Mouse (Mus musculus) right cerebral cortex, postnatal 14 days (tissue): ENCODE data around the gene Nol9.
A peak's percentile ranks its signal among the peaks of the same experiment; 100 is the strongest.
"Not testable (repeated sequence)": the region's sequence is repeated elsewhere in the genome, so short reads cannot be mapped to it uniquely, and the experiment has no call there.

Source experiments
- DNase-seq: peaks from one replicate; pipeline ENCODE4 v3.0.0; 2022

Gene Nol9

DNA sequence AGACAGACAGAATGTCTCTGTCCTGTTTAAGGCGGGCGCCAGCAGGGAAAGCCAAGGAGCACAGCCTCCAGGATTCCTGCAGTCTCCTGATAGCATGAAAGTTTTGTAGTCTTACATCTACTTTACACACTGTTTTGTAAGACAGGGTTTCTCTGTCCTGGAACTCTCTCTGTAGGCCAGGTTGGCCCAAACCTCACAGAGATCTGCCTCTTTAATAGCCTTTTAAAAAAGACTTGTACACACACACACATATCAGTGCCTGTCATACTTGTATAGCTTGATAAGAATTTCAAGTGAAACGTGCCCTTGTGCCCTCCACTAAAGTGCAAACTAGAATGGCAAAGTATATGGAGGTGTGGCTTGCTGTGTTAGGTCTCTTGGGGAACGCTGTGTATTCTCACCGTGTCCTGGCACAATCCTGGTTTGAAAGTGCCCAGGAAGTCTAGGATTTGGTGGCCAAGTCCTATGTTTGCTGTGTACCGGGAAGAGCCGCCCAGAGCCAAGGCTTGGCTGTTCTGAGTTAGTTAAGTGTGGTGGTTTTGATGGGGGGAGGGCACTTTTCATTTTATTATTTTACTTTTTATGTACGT, 27.9 kb upstream of the Nol9 start:
- no peak for DNase-seq

DNA sequence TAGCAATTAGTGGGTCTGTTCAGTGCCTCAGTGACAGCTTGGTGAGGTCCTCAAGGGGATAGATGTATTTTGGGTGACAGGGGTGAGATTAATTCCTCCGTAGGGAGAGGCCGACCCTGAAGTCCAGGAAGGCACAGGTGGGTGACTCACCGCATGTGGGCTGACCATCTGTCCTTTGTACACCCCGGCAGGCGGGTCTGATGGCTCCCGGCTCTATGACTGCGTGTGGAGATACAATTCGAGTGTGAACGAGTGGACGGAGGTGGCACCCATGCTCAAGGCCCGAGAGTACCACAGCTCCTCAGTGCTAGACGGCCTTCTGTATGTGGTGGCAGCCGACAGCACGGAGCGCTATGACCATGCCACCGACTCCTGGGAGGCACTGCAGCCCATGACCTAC, 27.0 kb upstream of the Nol9 start:
- DNase-seq, result no peak

DNA sequence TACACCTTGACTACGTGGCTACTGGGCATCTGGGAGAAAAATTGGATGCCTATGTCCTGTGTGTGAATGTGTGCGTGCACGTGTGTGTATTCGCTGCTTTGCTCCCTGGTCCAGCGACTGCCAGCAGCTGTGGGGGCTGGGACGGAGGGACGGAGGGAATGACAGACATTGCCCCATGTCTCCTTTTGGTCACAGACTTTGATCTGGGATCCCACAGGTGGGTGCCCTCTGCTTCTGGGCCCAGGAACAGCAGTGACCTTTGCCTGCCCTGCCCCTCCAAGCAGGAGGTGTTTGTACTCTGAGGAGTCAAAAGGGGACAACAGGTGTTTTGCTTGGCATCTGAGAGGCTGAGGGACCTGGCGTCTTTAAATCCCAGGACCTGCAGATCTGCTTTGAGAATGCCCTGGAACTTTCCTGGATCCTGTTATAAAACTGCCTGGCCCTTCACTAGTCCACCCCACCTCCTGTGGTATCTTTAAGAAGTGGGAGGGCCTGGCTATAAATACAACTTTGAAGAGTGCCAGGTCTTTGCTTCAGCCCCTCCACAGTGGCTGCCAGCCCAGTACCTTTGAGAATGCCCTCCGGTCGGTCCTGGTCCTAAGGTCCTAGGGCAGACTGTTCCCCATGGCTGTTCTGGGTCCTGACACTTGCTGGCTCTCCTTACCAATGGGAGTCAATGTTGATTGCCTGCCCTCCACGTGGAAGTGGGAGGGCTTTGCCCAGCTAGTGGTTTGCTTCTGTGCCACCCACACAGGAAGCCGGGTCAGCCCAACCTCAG, 25.9 kb upstream of the Nol9 start:
- no peak for DNase-seq

DNA sequence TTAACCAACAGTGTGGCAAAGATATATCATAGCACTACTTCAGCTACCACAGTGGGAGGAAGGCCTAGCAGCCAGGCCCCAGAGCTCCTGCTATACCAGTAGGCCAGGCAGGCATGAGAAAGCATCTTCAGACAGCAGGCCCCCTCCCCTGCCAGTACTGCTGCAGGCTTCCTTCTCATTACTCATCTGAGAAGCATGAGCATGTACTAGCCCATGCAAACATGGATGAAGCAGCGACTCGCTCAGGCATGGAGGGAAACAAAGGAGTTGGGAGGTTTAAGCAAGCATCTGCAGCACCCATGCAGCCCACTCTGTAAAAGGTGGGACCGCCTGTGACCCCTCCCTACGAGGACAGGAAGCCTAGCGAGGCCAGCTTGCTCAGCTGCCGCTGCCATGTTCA, 20.0 kb upstream of the Nol9 start:
- DNase-seq, result no peak

DNA sequence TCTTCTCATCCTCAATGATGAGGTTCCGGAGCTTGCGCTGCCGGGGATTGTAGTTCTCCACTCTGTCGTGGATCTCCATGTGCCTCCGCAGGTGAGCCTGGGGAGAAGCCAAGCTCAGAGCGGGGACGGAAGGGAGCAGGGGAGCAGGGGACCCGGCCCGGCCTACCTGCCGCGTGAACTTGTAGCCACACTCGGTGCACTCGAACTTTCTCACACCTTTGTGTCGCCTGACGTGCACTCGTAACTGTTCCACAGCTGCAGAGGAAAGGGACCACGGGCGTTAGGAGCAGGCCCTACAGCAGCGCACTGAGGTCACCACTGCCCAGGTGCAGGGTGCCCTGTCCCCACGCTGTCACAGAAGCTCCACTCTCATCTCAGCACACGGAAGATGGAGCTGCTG, 19.1 kb upstream of the Nol9 start:
- no peak for DNase-seq

DNA sequence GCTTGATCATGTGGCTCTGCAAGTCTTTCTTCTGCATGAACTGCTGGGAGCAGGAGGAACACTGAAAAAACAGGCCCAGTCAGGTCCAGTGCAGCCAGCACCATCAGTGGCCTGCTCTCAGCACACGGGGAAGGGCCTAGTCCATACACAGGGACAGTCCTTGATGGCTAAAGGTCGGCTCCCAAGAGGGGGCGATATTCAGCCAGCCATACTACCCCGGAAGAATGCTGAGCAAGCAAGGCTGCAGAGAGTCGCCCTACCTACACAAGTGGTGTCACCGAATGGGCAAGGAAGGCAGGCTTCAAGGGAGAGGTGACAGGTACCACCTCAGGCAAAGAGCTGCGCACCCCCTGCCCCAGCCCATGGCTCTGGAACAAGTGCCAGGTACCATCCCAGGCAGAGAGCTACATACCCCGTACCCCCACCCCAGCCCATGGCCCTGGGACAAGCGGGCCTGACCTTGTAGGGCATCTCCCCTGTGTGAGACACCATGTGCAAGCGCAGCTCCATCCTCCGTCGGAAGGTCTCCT, 17.5 kb upstream of the Nol9 start:
- DNase-seq, result no peak

DNA sequence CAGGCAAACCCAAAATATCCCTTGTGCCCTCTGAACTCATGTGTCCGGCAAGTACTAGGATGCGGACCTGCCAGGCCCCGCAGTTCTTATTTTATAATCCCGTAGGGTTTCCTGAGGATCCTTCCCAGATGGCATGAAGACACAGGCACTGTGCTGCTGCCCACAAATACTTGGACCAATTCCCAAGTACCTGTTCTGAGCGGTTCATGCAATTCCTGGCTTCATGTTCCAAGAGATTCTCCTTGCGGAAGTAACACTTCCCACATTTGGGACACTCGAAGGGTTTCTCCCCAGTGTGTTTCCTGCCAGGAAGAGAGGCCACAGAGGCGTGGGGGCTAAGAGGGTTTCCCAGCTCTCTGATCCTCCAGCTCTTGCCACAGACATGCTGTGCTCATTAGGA, 16.6 kb upstream of the Nol9 start:
- no peak for DNase-seq

DNA sequence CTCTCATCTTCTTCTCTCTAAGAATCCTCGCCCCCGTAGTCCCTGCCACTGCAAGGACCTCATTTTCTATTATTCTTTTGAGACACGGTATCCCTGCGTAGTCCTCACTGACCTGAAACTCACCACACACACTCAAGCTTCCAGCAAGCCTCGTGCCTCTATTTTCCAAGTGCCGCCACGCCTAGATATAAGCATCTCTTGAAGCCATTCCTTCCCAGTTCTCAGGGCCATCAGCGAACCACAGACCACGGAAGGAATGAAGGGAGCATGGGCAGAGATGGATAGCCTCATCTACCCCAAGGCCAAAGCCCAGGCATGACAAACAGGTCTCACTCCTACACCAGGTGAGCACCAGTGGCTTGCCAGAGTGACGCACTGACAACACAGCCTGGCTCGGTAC, 14.6 kb upstream of the Nol9 start:
- DNase-seq, result no peak

DNA sequence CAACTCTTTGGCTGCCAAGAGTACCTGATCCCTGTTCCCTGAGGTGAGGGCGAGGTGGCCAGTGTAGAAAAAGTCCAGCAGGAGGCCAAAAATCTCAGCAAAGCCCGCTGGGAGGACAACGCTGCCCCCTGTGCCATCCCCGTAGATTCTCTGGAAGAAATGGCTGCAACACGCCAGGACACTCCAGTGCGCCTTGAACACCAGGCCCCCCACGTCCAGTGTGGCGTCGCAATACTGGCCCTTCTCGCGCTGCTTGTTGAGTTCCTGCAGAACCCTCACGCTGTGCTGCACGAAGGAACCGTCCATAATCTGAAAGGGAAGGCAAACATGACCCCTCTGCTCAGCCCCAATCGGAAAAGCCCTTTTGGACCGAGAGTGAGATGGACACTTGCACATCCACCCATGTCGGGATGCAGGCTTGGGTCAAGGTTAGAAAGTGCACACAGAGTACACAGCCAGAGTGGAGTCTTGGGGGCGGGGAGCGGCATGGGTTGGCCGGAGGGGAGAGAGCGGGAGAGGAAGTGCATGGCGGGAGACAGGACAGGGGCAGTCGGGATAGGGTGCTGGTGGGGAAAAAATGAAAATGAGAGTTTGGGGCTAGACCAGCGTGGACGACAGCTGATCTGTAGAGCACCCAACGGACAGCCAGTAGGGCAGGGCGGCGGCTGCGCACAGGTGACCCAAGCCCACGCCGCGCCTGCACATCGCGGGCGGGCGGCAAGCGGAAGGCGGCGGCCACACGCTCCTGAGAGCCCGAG, 12.2 kb upstream of the Nol9 start:
- DNase-seq, result no peak

DNA sequence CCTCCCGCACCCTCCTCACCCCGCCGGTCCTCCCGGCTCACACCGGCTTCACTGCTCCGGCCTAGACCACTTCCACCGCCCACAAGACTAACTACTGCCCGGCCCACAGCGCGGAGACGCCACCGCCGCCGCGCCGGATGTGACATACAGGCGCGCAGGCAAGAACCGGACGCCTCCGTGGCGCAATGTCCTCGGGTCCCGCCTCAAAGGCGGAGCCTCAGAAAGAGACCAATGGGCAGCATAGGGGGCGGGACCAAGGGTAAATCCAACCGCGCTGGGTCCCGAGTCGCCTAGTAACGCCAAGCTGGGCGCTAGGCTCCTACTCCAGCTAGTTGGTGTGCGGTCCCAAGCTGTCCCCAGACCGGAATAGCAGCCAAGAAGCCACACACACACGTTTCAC, 11.6 kb upstream of the Nol9 start, which contains the start of gene Zbtb48:
Gene Zbtb48 (minus strand): TSS at position 148 of the 400 bp plus-strand sequence.
- DNase-seq, result peak; percentile 95

DNA sequence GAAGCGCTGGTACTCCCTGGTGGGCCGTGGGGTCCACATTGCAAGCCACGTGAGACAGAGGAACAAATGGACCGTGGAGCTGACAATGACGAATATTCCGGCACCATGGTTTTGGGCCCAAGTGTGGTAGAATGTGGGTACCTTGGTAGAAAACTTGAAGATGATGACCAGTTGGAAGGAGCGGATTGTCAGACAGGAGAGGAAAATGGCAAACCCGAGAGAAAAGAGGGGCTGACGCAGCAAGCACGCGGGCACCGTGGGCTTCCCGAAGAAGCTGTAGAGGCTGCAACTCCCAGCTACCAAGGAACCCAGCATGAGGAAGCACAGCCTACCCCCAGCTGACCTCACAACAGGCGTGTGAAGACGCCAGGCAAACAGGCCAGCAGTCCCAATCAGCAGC, 10.7 kb upstream of the Nol9 start:
- no peak for DNase-seq

DNA sequence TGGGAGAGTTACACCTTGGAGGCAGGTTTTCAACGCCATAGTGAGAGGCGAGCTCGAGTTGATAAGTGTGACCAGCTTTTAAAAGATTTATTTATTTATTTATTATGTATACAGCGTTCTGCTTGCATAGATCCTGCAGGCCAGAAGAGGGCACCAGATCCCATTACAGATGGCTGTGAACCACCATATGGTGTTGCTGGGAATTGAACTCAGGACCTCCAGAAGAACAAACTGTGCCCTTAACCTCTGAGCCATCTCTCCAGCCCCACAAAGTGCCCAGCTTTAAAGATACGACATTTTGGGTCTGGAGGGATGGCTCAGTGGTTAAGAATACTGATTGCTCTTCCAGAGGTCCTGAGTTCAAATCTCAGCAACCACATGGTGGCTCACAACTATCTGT, 10.0 kb upstream of the Nol9 start:
- no peak for DNase-seq

DNA sequence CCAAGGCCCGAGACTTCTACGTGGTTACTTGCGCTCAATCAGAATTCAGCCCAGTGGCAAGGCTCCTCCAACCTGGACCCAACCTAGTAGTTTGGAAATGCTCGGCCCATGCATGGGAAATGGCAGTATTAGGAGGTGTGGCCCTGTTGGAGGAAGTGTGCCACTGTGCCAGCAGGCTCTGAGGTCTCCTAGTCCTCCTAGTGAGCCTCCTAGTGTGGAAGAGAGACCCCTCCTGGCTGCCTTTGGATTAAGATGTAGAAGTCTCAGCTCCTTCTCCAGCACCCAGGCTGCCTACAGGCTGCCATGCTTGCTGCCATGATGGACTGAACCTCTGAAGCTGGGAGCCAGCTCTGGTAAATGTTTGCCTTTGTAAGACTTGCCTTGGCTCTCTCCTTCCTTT, 9.1 kb upstream of the Nol9 start:
- DNase-seq, result no peak

DNA sequence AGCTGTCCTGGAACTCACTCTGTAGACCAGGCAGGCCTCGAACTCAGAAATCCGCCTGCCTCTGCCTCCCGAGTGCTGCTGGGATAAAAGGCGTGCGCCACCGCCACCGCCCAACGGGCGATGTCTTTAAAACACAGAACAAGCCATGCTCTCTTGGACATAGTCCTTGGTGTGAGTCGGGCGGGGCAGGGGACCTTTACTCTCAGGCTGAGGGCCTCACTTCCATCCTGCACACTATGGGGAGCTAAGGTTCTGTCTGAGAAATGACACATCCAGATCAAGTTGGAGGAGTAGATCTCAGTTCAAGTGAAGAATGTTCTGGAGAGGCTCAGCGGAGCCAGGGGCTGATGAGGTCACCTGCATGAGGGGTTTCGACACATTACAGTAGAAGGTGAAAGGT, 6.2 kb upstream of the Nol9 start:
- DNase-seq, result no peak

DNA sequence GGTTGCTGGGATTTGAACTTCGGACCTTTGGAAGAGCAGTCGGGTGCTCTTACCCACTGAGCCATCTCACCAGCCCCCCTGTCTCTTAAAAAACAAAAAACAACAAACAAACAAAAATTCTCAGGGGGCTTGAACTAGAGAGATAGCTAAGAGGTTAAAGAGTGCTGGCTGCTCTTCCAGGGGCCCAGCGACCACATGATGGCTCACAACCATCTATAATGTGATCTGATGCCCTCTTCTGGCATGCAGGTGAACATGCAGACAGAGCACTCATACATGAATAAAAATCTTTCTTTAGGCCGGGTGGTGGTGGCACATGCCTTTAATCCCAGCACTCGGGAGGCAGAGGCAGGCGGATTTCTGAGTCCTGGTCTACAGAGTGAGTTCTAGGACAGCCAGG, 2.7 kb upstream of the Nol9 start:
- DNase-seq, result not testable (repeated sequence)

DNA sequence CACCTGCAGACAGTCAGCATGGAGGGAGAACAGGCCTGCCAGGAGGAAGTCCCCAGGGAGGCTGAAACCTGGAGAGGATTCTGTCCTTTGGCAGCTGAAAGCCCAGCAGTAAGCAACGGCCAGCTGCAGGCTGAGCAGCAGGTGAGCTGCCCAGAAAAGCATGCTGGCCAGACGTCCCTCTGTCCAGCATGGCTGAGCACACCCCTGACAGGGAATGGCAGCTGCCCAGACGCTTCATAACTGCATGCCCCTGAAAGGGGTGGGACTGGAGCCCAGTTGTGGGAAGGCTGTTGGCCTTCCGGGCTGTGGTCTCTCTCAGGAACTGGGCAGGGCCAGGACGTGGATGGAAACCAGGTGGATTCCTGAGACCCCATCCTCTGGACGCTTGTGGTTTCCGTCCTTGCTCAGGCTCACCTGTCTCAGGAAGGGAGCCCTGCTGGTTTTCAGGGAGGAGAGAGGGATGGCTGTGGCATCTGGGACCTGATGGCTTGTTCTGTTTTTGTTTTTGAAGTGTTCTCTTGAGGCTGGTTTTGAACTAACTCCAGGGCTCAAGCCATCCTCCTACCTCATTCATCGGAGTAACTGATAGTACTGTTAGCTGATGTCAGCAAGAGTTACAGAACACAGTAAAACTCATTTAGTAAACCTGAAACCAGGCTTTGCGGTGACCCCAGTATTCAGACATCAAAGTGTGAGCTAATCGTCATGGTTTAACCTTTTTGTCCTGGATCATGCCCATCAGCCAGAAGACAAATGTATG, 716 bp upstream of the Nol9 start, which contains the start of gene Tas1r1:
Gene Tas1r1 (minus strand): TSS at position 344 of the 760 bp plus-strand sequence.
- no peak for DNase-seq

DNA sequence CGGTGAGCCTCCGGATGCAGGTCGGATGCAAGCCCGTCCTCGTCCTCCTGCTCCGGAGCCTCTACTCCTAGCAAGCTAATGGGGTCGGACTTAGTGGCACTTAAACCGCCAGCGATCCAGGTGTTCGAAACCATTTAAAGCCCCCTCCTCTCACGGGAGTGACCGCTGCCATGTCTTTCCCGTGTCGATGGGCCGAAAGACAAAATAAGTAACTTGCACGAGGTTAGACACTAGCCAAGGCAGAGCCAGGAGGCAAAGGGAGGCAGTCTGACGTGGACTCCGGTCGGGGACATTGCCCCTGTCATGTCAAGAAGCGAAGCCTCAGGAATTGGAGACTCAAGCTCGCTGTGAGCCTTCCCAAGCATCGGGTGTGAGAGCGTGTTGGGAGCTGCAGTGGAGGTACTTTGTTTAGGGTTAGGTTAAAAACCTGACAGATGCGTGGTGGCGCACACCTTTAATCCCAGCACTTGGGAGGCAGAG, 750 bp downstream of the Nol9 start:
- no peak for DNase-seq

DNA sequence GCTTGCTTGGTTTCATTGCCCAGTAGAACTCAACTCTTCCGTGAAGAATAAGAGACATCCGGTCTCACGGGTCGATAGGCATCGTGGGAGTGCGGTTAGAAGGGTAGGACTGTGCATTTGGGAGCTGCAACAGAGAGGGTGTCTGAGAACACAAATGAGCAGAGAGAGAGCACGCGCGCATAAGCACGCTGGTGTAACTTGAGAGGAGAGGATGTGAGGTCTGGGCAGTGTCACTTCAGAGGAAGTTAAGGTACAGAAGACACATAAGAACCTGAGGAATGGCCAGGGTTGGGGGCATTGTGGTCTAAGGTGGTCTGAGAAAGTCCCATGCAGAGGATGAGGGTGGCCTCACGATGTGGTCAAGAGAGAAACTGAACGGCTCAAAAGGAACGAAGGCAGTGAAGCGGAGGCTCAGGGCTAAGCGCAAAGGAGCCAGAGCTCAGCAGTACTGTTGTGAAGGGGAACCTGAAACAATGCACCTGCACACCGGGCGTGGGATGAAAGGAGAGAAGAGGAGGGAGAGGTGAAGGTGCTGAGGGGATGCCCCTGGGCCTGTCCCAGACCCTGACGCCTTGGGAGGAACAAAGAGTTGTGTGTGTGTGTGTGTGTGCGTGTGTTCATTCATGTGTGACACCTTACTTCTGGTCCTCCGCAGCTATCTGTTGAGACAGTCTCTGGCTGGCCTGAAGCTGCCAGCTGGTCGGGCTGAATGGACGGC, 3.0 kb downstream of the Nol9 start:
- DNase-seq, result no peak

DNA sequence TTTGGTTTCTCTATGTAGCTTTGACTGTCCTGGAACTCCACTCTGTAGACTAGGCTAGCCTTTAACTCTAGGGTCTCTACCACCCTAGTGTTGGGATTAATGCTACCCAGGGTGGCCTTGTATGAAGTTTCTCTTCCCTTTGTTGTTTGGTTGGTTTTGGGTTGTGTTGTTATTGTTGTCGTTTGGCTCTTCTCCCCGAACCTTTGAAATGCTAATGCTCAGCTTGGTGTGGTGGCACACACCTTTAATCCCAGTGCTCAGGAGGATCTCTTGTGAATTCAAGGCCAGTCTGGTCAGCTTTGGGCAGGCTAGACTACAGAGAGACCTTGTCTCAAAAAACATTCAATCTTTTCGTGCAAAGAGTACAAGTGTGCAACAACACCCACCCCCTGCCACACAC, 4.0 kb downstream of the Nol9 start:
- no peak for DNase-seq

DNA sequence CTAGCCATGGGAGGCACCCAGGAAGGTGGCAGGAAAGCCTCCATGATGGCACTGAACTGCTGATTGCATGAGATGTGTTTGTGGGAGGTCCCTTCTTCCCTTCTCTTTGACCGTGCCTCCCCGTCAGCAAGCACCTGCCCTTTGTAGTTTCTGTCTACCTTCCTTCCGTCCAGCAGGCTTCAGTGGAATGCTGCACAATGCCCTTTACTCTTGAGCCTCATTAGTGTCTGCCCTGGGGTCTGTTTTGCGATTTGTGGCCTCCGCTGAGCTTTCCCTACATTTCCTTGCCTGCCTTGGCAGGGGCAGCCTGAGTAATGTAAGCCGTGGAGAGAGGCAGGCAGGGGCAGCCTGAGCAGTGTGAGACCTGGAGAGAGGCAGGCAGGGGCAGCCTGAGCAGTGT, 5.5 kb downstream of the Nol9 start:
- no peak for DNase-seq

DNA sequence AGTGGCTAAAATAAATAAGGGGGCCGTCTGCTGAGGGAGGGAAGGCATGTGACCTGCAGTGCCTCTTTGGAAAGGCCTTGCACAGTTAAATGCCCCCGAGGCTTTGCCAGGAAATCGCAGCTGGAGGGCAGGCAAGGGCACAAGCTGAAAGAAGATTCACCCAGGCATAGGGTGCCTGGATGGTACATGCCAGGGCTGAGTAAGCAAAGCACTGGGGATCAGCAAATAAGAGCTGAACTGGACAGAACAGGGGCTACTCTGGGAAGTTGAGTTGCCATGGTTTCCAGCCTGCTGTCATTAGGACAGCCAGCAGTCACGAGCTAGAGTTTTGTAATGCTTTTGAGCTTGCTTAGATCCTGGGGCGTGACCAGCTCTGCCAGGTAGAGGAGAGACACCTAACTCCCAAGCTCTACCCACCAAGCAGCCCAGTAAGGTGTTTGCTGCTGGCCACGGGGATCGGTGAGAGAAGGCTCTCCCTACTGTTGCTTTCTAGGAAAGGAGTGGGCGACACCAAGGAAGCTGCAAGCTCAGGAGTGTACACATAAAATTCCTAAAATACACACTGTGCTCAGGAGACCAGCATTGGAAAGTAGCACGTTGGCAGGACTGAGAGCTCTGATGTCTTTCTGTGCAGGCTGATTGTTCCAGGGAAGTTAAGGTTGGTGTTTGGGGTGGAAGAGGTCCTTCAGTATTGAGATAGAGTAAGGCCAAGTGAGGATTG, 23.4 kb downstream of the Nol9 start:
- no peak for DNase-seq

DNA sequence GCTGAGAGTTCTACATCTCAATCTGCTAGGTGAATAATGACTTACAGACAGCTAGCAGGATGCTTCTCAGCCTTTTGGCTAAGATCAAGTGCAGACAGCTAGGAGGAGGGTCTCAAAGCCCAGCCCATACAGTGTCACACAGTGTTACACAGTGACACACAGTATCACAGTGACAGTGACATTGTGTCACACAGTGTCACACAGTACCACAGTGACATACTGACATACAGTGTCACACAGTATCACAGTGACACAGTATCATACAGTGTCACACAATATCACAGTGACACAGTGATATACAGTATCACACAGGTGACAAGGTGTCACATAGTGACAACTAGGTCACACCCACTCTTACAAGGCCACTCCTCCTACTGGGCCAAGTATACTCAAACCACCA, 28.2 kb downstream of the Nol9 start:
- DNase-seq, result no peak
